Mouse (Mus musculus) midbrain, postnatal 0 days (tissue): ENCODE data around the gene Eef2. TPM values are rescaled to one million over a fixed set of nuclear protein-coding genes. Genes with fewer than 3 reads are reported as not detected.
A peak's percentile ranks its signal among the peaks of the same experiment; 100 is the strongest.
"Not testable (repeated sequence)": the region's sequence is repeated elsewhere in the genome, so short reads cannot be mapped to it uniquely, and the experiment has no call there.

Experiments used
- ATAC-seq: fragments of 200-750 bp; cut with Nextera tagmentation; 2 replicates; pipeline ENCODE4 v1.8.0; 2017; ENCODE audit warnings: moderate number of reproducible peaks, mild to moderate bottlenecking, moderate TSS enrichment, moderate library complexity; ENCODE audit not compliant: low FRiP score
- DNase-seq: peaks from one replicate; pipeline ENCODE4 v3.0.0-alpha.2; 2015; ENCODE audit warnings: low spot score
- H3K27ac ChIP-seq: fragments of 300-500 bp; sonication (generic); 2 replicates; pipeline ENCODE4 v1.5.1; 2014; ENCODE audit warnings: low read depth, mild to moderate bottlenecking, low read length, mixed read lengths
- H3K27me3 ChIP-seq: fragments of 300-500 bp; sonication (generic); 2 replicates; pipeline ENCODE4 v1.6.1; 2014; ENCODE audit warnings: low read length, control low read depth, mixed read lengths; ENCODE audit not compliant: insufficient read depth
- H3K36me3 ChIP-seq: fragments of 300-500 bp; sonication (generic); 2 replicates; pipeline ENCODE4 v1.6.1; 2014; ENCODE audit warnings: low read length, control low read depth, mixed read lengths; ENCODE audit not compliant: insufficient read depth
- H3K4me1 ChIP-seq: fragments of 300-500 bp; sonication (generic); 2 replicates; pipeline ENCODE4 v1.6.1; 2014; ENCODE audit warnings: mild to moderate bottlenecking, control low read depth, antibody characterized with exemption, low read length, mixed read lengths; ENCODE audit not compliant: insufficient read depth
- H3K4me2 ChIP-seq: fragments of 300-500 bp; sonication (generic); 2 replicates; pipeline ENCODE4 v1.6.1; 2014; ENCODE audit warnings: low read depth, mild to moderate bottlenecking, low read length, mixed read lengths; ENCODE audit not compliant: poor library complexity, severe bottlenecking
- H3K4me3 ChIP-seq: fragments of 300-500 bp; sonication (generic); 2 replicates; pipeline ENCODE4 v1.5.1; 2014; ENCODE audit warnings: low read depth, mild to moderate bottlenecking, low read length, moderate library complexity
- H3K9ac ChIP-seq: fragments of 300-500 bp; sonication (generic); replicated peaks from 2 replicates; pipeline ENCODE4 v1.6.1; 2014; ENCODE audit warnings: mild to moderate bottlenecking, low read length, moderate library complexity, mixed read lengths; ENCODE audit not compliant: poor library complexity, severe bottlenecking
- H3K9me3 ChIP-seq: fragments of 300-500 bp; sonication (generic); 2 replicates; pipeline ENCODE4 v1.6.1; 2016; ENCODE audit warnings: low read length, control low read depth
- CTCF ChIP-seq: IDR thresholded peaks from 2 replicates; pipeline ENCODE4 v1.5.1; 2016; ENCODE audit warnings: antibody characterized with exemption, mild to moderate bottlenecking
- WGBS: fragments of 180-500 bp; shearing (Covaris S2); extraction: QIAGEN DNeasy Blood & Tissue Kit; methylation state at CpG from one replicate; pipeline ENCODE4 v1.1.7; 2014; 5-methylcytosine and 5-hydroxymethylcytosine counted together
- polyA plus RNA-seq: library from polyadenylated mRNA; unstranded; fragments of >200 nt; fragmentation: Nextera tagmentation; extraction: Ambion mirVana; gene quantifications from 2 replicates; pipeline ENCODE4 v1.2.1, GENCODE M21; 2015
- total RNA-seq: library from RNA; depleted of rRNA; stranded (reverse); fragments of >200 nt; gene quantifications from 2 replicates; pipeline ENCODE4 v1.2.3, GENCODE M21; 2014

Gene Eef2
- total and polyA plus RNA-seq, 2 experiments from 2014 or later: 440 to 2,304 TPM

- Histone ChIP-seq H3K9ac (no peak overlapping the region), H3K27me3 (no peaks in the 10 kb centered on the region), H3K36me3 (peaks cover 31% of the 10 kb centered on the region), H3K4me3 (no peak overlapping the region), H3K4me1 (no peaks in the 10 kb centered on the region), H3K4me2 (no peak overlapping the region), H3K27ac (peak overlapping the region; percentile 51; the same call in 1 of the 2 replicates), H3K9me3 (no peaks in the 10 kb centered on the region)
- WGBS: 72% methylated on average over 4 of the region's 4 CpGs
- DNase-seq: no peak
- TF ChIP-seq CTCF: no peak
- no peak for ATAC-seq
Observed at GRCm38 (mm10) chr10:81204137-81204536, 27.7 kb downstream of the Eef2 start.

DNA sequence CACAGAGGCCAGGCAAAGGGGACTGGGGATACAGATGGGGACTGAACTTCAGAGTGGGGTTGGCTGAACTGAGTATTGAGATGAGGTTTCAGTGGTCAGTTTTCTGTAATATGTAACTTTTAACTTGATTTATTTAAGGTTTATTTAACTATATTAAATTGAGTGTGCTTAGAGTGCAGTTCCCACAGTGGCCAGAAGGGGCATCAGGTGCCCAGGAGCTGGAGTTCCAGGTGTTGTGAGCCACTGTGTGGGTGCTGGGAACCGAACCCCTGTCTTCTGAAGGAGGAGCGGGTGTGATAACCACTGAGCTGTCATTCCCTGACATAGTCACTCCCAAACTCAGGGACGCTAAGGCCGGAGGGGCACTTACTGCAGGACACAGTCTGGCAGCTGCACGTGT is 33.7 kb downstream of the Eef2 start:
- Histone ChIP-seq H3K27ac (no peak overlapping the region), H3K4me3 (no peak overlapping the region), H3K4me1 (no peaks in the 10 kb centered on the region), H3K9me3 (no peaks in the 10 kb centered on the region), H3K9ac (no peak overlapping the region), H3K4me2 (no peak overlapping the region), H3K36me3 (peaks cover 73% of the 10 kb centered on the region), H3K27me3 (no peaks in the 10 kb centered on the region)
- 97% methylated on average over 5 of the region's 5 CpGs for WGBS
- TF ChIP-seq CTCF: peak; percentile 59
- ATAC-seq (no peak), DNase-seq (no peak)

- no peak for ATAC-seq
- H3K27ac ChIP-seq: no peak overlapping the region
- no peak for DNase-seq
- TF ChIP-seq CTCF: no peak
- no peak overlapping the region for H3K4me2 ChIP-seq
- no peaks in the 10 kb centered on the region for H3K4me1 ChIP-seq
- peaks cover 72% of the 10 kb centered on the region for H3K36me3 ChIP-seq
- H3K9ac ChIP-seq: no peak overlapping the region
- no peaks in the 10 kb centered on the region for H3K9me3 ChIP-seq
- no peaks in the 10 kb centered on the region for H3K27me3 ChIP-seq
- 93% methylated on average over 6 of the region's 6 CpGs for WGBS
- no peak overlapping the region for H3K4me3 ChIP-seq
Observed at GRCm38 (mm10) chr10:81216260-81216659, 39.8 kb downstream of the Eef2 start.

DNA sequence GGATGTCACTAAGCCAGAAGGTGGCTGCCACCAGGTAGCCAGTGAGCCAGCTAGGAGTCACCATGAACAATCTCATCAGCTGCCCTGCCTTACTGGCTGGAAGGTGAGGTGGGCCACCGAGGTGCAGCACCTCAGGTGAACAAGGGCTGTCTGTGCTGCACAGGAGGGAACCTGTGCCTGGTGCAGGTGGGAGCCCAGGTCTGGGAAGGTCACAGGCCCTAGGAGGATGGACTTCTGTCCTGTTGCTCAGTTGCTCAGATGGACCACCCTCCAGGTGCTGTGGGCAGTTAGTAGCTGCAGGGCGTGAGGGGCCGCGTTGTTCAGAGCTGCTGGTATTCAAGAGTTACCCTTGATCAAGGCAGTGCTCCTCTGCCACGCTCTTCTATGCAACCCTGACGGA is 40.4 kb downstream of the Eef2 start:
- H3K9me3 ChIP-seq: no peaks in the 10 kb centered on the region
- 82% methylated on average over 6 of the region's 6 CpGs for WGBS
- no peak overlapping the region for H3K4me3 ChIP-seq
- no peaks in the 10 kb centered on the region for H3K27me3 ChIP-seq
- H3K4me2 ChIP-seq: no peak overlapping the region
- no peak overlapping the region for H3K27ac ChIP-seq
- no peak for TF ChIP-seq CTCF
- ATAC-seq (no peak), DNase-seq (no peak)
- H3K4me1 ChIP-seq: no peaks in the 10 kb centered on the region
- H3K9ac ChIP-seq: no peak overlapping the region
- peaks cover 74% of the 10 kb centered on the region for H3K36me3 ChIP-seq

GRCm38 (mm10) chr10:81217267-81217666 is 40.8 kb downstream of the Eef2 start:
- H3K4me3 ChIP-seq, H3K9me3 ChIP-seq, H3K27me3 ChIP-seq, ATAC-seq, H3K27ac ChIP-seq, H3K4me2 ChIP-seq, H3K4me1 ChIP-seq, H3K9ac ChIP-seq: not testable (repeated sequence)
- H3K36me3 ChIP-seq: peaks cover 72% of the 10 kb centered on the region
- DNase-seq: peak; percentile 32
- 30% methylated on average over 1 of the region's 1 CpGs for WGBS
- TF ChIP-seq CTCF: peak; percentile 70

DNA sequence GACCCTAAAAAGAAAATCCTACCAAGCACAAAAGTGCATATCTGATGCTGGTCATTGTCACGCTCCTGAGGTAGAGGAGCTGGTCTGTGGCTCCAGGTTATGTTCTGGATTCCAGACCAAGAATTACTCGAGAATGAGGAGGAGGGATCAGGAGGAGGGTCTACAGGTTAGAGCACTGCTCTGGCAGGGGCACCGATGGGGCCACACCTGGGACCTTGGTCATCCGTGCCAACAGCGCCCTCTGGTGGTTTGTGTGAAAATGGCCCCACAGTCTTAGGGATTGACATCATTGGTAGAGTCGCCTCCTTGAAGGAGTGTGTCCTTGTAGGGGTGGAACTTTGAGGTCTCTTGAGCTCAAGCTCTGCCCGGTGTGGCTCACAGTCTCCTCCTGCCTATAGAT is 41.5 kb downstream of the Eef2 start:
- 36% methylated on average over 7 of the region's 7 CpGs for WGBS
- ATAC-seq (no peak), DNase-seq (peak; percentile 43)
- peak; percentile 82 for TF ChIP-seq CTCF
- Histone ChIP-seq H3K4me3 (no peak overlapping the region), H3K4me1 (no peaks in the 10 kb centered on the region), H3K9me3 (no peaks in the 10 kb centered on the region), H3K27me3 (no peaks in the 10 kb centered on the region), H3K36me3 (peaks cover 68% of the 10 kb centered on the region), H3K27ac (no peak overlapping the region), H3K4me2 (no peak overlapping the region), H3K9ac (no peak overlapping the region)
